Mouse (Mus musculus): ENCODE measurements around the gene Spry1. TPM values are rescaled to one million over a fixed set of nuclear protein-coding genes. Genes with fewer than 3 reads are reported as not detected.

Spry1 gene
- total and polyA plus RNA-seq, 3 experiments = 20.7 to 34.6 (median 28.8) TPM

GRCm38 (mm10) chr3:37634648-37635047 is 5.1 kb upstream of the Spry1 start:
- Histone ChIP-seq H3K27ac (no peak overlapping the region), H3K36me3 (ENCODE audit: control insufficient read depth, insufficient read depth, low read length) (no peaks in the 10 kb centered on the region), H3K4me3 (no peak overlapping the region), H3K9ac (ENCODE audit: low read depth, low read length) (no peak overlapping the region), H3K4me1 (ENCODE audit: control insufficient read depth, insufficient read depth, low read length) (no peaks in the 10 kb centered on the region), H3K79me2 (replicated peaks; ENCODE audit: control insufficient read depth, insufficient read depth, low read length) (no peaks in the 10 kb centered on the region), H3K27me3 (ENCODE audit: control insufficient read depth, insufficient read depth, low read length) (no peaks in the 10 kb centered on the region)
- no peak for DNase-seq
- TF ChIP-seq CTCF (IDR thresholded peaks at IDR 0.05) (peak; percentile 91), POLR2A (IDR thresholded peaks at IDR 0.05; ENCODE audit: insufficient read depth, low read depth, low read length) (no peak)
- intact Hi-C loops (cut with DNase I) = loop anchor here (5.0 kb wide), 5 partner anchors 117 to 588 kb away; no protein-coding TSS in a partner anchor
- WGBS = 34% methylated on average over 4 of the region's 4 CpGs

- intact Hi-C loops (cut with DNase I) = loop anchor here (5.0 kb wide), 4 partner anchors 120 to 565 kb away; no protein-coding TSS in a partner anchor
- Histone ChIP-seq H3K4me1 (ENCODE audit: control insufficient read depth, insufficient read depth, low read length) (no peaks in the 10 kb centered on the region), H3K27ac (no peak overlapping the region), H3K9ac (ENCODE audit: low read depth, low read length) (no peak overlapping the region), H3K27me3 (ENCODE audit: control insufficient read depth, insufficient read depth, low read length) (no peaks in the 10 kb centered on the region), H3K4me3 (no peak overlapping the region), H3K36me3 (ENCODE audit: control insufficient read depth, insufficient read depth, low read length) (no peaks in the 10 kb centered on the region), H3K79me2 (replicated peaks; ENCODE audit: control insufficient read depth, insufficient read depth, low read length) (no peaks in the 10 kb centered on the region; the same call in 1 of the 2 replicates)
- 87% methylated on average over 4 of the region's 4 CpGs for WGBS
- no peak for TF ChIP-seq EP300 (IDR thresholded peaks at IDR 0.05; ENCODE audit: insufficient read depth, low read depth, low read length)
- no peak for TF ChIP-seq CTCF (IDR thresholded peaks at IDR 0.05)
- TF ChIP-seq POLR2A (IDR thresholded peaks at IDR 0.05; ENCODE audit: insufficient read depth, low read depth, low read length) = no peak
- DNase-seq = no peak
Observed at GRCm38 (mm10) chr3:37636921-37637320, 2.8 kb upstream of the Spry1 start.

DNA sequence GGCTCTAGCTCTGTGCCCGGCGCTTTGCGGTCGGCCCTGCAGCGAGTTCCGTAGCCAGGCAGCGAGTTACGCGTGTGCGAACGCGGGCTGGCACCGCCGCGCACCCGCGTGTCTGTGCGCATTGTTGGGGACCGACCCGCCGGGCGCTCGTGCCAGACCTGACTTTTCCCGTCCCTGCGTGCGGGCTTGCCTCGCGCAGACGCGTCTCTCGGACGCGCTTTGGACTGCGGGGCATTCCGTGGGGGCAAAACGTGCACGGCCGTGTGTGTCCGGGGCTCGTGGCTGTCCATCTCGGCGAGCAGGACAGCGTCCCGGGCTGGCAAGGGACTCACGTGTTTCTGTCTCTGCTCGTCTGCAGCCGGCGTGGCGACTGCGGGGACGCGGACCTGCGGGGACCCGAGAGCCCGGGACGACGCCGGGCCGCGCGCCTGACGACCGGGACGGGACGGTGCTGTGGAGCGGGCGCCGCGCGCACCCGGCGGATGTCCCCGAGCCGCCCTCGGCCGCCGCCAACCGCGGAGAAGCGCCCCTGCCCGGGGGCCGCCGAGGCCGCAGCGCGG is 495 bp downstream of the Spry1 start:
- Histone ChIP-seq H3K36me3 (ENCODE audit: control insufficient read depth, insufficient read depth, low read length) (peaks cover 15% of the 10 kb centered on the region), H3K27me3 (ENCODE audit: control insufficient read depth, insufficient read depth, low read length) (no peaks in the 10 kb centered on the region), H3K4me3 (peak overlapping the region; percentile 87), H3K79me2 (replicated peaks; ENCODE audit: control insufficient read depth, insufficient read depth, low read length) (peaks cover 3% of the 10 kb centered on the region; the same call in 1 of the 2 replicates), H3K4me1 (ENCODE audit: control insufficient read depth, insufficient read depth, low read length) (peaks cover 6% of the 10 kb centered on the region), H3K9ac (ENCODE audit: low read depth, low read length) (peak overlapping the region; percentile 99), H3K27ac (peak overlapping the region; percentile 96)
- TF ChIP-seq EP300 (IDR thresholded peaks at IDR 0.05; ENCODE audit: insufficient read depth, low read depth, low read length) (no peak), CTCF (IDR thresholded peaks at IDR 0.05) (no peak), POLR2A (IDR thresholded peaks at IDR 0.05; ENCODE audit: insufficient read depth, low read depth, low read length) (no peak)
- peak; percentile 71 to 79 for DNase-seq
- WGBS = 1% methylated on average over 80 of the region's 86 CpGs
- intact Hi-C loops (cut with DNase I) = loop anchor here (2.0 to 10.0 kb wide), 7 partner anchors 67 to 477 kb away; no protein-coding TSS in a partner anchor

- H3K9ac ChIP-seq (ENCODE audit: low read depth, low read length) = peak overlapping the region; percentile 99
- under 1% methylated on average over 46 of the region's 47 CpGs for WGBS
- peaks cover 3% of the 10 kb centered on the region; the same call in 1 of the 2 replicates for H3K79me2 ChIP-seq (replicated peaks; ENCODE audit: control insufficient read depth, insufficient read depth, low read length)
- H3K27me3 ChIP-seq (ENCODE audit: control insufficient read depth, insufficient read depth, low read length) = no peaks in the 10 kb centered on the region
- DNase-seq = peak; percentile 86
- TF ChIP-seq CTCF (IDR thresholded peaks at IDR 0.05) (peak; percentile 87), EP300 (IDR thresholded peaks at IDR 0.05; ENCODE audit: insufficient read depth, low read depth, low read length) (no peak), POLR2A (IDR thresholded peaks at IDR 0.05; ENCODE audit: insufficient read depth, low read depth, low read length) (no peak)
- peak overlapping the region; percentile 93 for H3K27ac ChIP-seq
- H3K4me1 ChIP-seq (ENCODE audit: control insufficient read depth, insufficient read depth, low read length) = peaks cover 6% of the 10 kb centered on the region
- intact Hi-C loops (cut with DNase I) = loop anchor here (1.0 to 10.0 kb wide), 8 partner anchors 66 to 476 kb away; no protein-coding TSS in a partner anchor
- peak overlapping the region; percentile 79 for H3K4me3 ChIP-seq
- H3K36me3 ChIP-seq (ENCODE audit: control insufficient read depth, insufficient read depth, low read length) = peaks cover 20% of the 10 kb centered on the region
Observed at GRCm38 (mm10) chr3:37640810-37641209, 1.1 kb downstream of the Spry1 start.

DNA sequence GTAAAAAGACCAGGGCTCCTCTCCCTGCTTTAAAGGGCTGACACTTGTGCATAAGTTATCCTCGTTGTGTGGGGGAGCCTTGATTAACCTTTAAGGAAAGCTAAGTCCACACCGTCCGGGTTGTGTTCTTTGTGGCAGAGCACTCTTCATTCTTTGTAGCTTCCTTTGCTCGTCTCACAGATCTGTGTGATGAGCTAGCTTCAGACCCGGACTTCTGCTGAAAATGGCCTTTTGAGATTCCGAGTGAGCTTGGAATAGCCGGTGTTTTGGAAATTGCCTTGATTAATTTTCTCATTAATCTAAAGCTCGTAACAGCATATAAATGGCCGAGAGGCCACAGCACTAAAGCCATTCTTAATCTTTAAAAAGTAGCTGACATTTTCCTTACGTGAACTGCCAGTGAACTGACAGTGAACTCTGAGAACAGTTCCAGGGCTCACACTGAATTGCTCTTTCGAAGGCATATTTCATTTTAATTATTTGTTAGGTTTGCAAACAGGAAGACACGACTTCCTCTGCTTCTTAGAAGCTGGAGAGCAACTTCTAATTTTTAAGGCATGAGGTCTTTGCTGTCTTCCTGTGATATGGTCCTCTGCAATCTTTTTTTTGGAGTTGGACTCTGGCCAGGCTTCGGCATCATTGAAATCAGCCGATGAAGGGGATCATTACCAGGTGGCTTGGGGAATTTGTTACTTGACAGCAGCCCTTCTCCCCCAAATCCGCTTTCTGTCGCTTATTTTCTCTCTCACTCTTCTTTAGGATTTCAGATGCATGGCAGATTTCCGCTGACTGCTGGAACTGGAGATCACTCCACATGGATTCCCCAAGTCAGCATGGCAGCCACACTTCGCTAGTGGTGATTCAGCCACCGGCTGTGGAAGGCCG is 2.3 kb downstream of the Spry1 start:
- peak in 1 of 2 experiments; percentile 34 for DNase-seq
- H3K27me3 ChIP-seq (ENCODE audit: control insufficient read depth, insufficient read depth, low read length) = no peaks in the 10 kb centered on the region
- 38% methylated on average over 20 of the region's 20 CpGs for WGBS
- peak overlapping the region; percentile 79 for H3K4me3 ChIP-seq
- H3K36me3 ChIP-seq (ENCODE audit: control insufficient read depth, insufficient read depth, low read length) = peaks cover 24% of the 10 kb centered on the region
- H3K27ac ChIP-seq = peak overlapping the region; percentile 93
- TF ChIP-seq POLR2A (IDR thresholded peaks at IDR 0.05; ENCODE audit: insufficient read depth, low read depth, low read length) (peak; percentile 28; the same call in 1 of the 2 replicates), EP300 (IDR thresholded peaks at IDR 0.05; ENCODE audit: insufficient read depth, low read depth, low read length) (no peak), CTCF (IDR thresholded peaks at IDR 0.05) (no peak)
- peak overlapping the region; percentile 71 for H3K9ac ChIP-seq (ENCODE audit: low read depth, low read length)
- peaks cover 3% of the 10 kb centered on the region; the same call in 1 of the 2 replicates for H3K79me2 ChIP-seq (replicated peaks; ENCODE audit: control insufficient read depth, insufficient read depth, low read length)
- peaks cover 8% of the 10 kb centered on the region for H3K4me1 ChIP-seq (ENCODE audit: control insufficient read depth, insufficient read depth, low read length)
- intact Hi-C loops (cut with DNase I) = loop anchor here (1.0 to 10.0 kb wide), 8 partner anchors 65 to 475 kb away; no protein-coding TSS in a partner anchor

All from heart, adult 2 months (tissue).